Mouse (Mus musculus) liver, embryonic 16.5 days (tissue): Measurements from ENCODE around the gene Lgsn. TPM values are rescaled to one million over a fixed set of nuclear protein-coding genes. Genes with fewer than 3 reads are reported as not detected.

ENCODE experiments used
- ATAC-seq: fragments of 200-750 bp; cut with Nextera tagmentation; 2 replicates; pipeline ENCODE4 v1.8.0; 2017; ENCODE audit warnings: low read depth, mild to moderate bottlenecking, moderate number of reproducible peaks, moderate library complexity
- H3K27ac ChIP-seq: fragments of 300-500 bp; sonication (generic); 2 replicates; pipeline ENCODE4 v1.5.1; 2014; ENCODE audit warnings: mild to moderate bottlenecking, low read length
- H3K27me3 ChIP-seq: fragments of 300-500 bp; sonication (generic); 2 replicates; pipeline ENCODE4 v1.6.1; 2014; ENCODE audit warnings: low read depth, low read length, mixed read lengths; ENCODE audit not compliant: control insufficient read depth, insufficient read depth
- H3K36me3 ChIP-seq: fragments of 300-500 bp; sonication (generic); 2 replicates; pipeline ENCODE4 v1.6.1; 2014; ENCODE audit warnings: mild to moderate bottlenecking; ENCODE audit not compliant: control insufficient read depth, insufficient read depth
- H3K4me1 ChIP-seq: fragments of 300-500 bp; sonication (generic); 2 replicates; pipeline ENCODE4 v1.6.1; 2014; ENCODE audit warnings: low read depth, low read length, mixed read lengths; ENCODE audit not compliant: control insufficient read depth
- H3K4me2 ChIP-seq: fragments of 300-500 bp; sonication (generic); 2 replicates; pipeline ENCODE4 v1.6.1; 2014; ENCODE audit warnings: low read depth, low read length, mixed read lengths
- H3K4me3 ChIP-seq: fragments of 300-500 bp; sonication (generic); 2 replicates; pipeline ENCODE4 v1.5.1; 2014; ENCODE audit warnings: low read depth, mild to moderate bottlenecking, low read length
- H3K9ac ChIP-seq: fragments of 300-500 bp; sonication (generic); 2 replicates; pipeline ENCODE4 v1.6.1; 2014; ENCODE audit warnings: low read depth, low read length
- H3K9me3 ChIP-seq: fragments of 300-500 bp; sonication (generic); replicated peaks from 2 replicates; pipeline ENCODE4 v1.6.1; 2016; ENCODE audit warnings: low read length; ENCODE audit not compliant: control insufficient read depth
- WGBS: fragments of 180-500 bp; shearing (Covaris S2); extraction: QIAGEN DNeasy Blood & Tissue Kit; methylation state at CpG from one replicate; pipeline ENCODE4 v1.1.7; 2014; ENCODE audit not compliant: insufficient replicate concordance; 5-methylcytosine and 5-hydroxymethylcytosine counted together
- polyA plus RNA-seq: library from polyadenylated mRNA; unstranded; fragments of >200 nt; fragmentation: Nextera tagmentation; extraction: Ambion mirVana; gene quantifications from 2 replicates; pipeline ENCODE4 v1.2.1, GENCODE M21; 2015

Lgsn gene
- polyA plus RNA-seq, 1 experiment from 2014 or later: not detected

DNA sequence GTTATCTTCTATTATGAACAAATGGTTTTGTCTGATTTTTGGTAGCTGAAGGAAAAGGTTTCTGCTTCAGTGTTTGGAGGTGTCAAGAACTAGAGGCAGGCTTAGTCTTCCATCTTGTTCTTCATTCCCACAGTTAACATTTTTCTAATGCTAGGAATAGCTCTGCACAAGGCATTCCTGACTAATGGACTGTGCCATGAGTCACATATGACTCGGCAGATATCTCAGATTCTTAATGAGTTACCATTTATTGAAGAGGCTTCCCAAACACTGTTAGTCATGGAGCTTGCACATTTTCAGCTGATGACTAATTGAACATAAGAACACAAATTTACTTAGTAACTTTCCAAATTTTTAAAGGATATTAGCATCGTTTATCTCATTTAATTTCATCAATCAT lies 19.3 kb upstream of the Lgsn start:
- Histone ChIP-seq H3K27ac (no peak overlapping the region), H3K9me3 (no peaks in the 10 kb centered on the region), H3K27me3 (no peaks in the 10 kb centered on the region), H3K4me1 (no peaks in the 10 kb centered on the region), H3K9ac (no peak overlapping the region), H3K4me2 (no peak overlapping the region), H3K36me3 (no peaks in the 10 kb centered on the region), H3K4me3 (no peak overlapping the region)
- WGBS: 48% methylated on average over 2 of the region's 2 CpGs
- no peak for ATAC-seq

DNA sequence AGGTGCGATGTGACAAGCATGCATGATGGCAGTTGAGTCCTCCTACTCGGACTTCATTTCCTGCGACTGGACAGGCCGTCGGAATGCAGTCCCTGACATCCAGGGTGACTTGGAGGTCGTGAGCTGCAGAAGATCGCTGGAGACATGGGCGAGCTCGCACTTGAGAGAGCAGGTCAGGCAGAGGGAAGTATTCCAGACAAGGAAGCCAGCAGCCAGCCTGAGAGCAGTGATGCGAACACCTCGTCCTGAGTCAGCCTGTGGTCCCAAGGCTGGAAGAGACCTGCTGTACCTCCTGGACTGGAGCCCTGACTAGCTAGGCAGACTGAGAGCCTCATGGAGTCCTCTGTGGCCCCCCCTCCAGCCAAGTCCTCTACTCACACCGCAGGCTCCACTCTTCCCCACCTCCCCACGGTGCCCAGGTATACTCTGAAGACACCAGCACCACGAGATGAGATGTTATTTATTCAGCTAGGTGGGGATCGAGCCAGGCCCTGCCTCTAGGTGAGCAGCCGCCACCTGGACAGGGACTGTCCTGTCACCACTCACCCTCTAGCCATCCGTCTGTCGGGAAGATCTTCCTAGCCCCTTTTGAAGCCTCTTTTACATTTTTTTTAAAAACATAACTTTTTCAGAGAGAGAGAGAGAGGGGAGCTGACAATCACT lies 11.5 kb upstream of the Lgsn start:
- Histone ChIP-seq H3K4me2 (no peak overlapping the region), H3K9ac (no peak overlapping the region), H3K27me3 (no peaks in the 10 kb centered on the region), H3K4me3 (no peak overlapping the region), H3K27ac (no peak overlapping the region), H3K4me1 (no peaks in the 10 kb centered on the region), H3K36me3 (no peaks in the 10 kb centered on the region), H3K9me3 (no peaks in the 10 kb centered on the region)
- 62% methylated on average over 18 of the region's 18 CpGs for WGBS
- ATAC-seq: no peak

DNA sequence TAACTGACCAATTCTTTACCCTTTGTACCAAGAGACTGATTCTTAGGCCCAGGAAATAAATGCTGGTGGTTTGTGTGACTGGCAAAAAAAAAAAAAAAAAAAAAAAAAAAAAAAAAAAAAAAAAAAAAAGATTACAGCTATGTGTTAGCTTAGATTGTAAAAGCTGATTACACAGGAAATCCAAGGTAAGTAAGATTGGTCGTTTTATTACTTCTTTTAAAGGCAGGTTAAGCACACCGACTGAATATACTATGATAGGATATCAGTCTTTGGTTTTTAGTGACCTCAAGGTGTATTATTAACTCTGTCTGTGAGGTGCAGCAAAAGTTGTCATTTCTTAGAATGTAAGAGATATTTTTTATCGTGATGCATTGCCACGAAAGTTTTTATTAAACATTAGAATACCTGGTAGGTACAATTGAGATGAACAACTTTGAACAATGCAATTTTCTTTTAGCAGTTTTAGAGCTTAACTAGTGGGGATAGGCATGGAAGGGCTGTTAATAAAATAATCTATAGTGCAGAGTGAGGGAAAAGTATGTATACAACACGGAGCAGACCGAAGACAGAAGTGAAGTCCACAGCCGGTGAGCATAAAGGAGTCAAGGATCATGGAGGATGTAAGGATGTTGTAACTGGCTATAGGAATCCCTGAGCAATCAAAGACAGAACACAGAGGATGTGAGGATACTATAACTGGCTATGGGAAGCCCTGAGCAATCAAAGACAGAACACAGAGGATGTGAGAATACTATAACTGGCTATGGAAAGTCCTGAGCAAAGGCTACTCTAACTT lies 10.7 kb upstream of the Lgsn start:
- 75% methylated on average over 7 of the region's 7 CpGs for WGBS
- no peaks in the 10 kb centered on the region for H3K4me1 ChIP-seq

DNA sequence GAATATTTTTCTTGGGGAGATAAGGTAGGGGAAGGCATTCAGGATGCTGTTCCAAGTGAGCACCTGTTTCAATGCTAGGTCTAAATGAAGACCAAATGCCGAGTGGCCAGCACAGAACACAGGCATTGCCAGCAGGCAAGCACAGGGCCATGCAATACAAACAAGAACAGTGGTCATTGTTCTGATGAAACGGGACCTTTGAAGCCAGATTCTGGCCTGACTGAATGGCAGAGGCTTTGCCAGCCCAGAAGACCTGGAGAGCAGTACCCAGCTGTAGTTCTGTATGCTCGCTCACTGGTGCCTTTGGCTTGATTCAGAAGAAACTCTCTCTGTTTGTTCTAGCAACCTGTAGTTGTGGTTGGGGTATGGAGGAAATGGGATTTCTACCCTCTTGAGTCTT lies 800 bp upstream of the Lgsn start:
- no peak overlapping the region for H3K27ac ChIP-seq
- no peaks in the 10 kb centered on the region for H3K27me3 ChIP-seq
- ATAC-seq: no peak
- no peaks in the 10 kb centered on the region for H3K9me3 ChIP-seq
- H3K4me3 ChIP-seq: no peak overlapping the region
- H3K4me2 ChIP-seq: no peak overlapping the region
- WGBS: 46% methylated on average over 3 of the region's 3 CpGs
- no peaks in the 10 kb centered on the region for H3K36me3 ChIP-seq
- no peak overlapping the region for H3K9ac ChIP-seq
- no peaks in the 10 kb centered on the region for H3K4me1 ChIP-seq

More for the DNA sequence above, 10.7 kb upstream of the Lgsn start:
- ATAC-seq: no peak
- Histone ChIP-seq H3K27me3 (no peaks in the 10 kb centered on the region), H3K9me3 (no peaks in the 10 kb centered on the region), H3K4me3 (no peak overlapping the region), H3K9ac (no peak overlapping the region), H3K36me3 (no peaks in the 10 kb centered on the region), H3K4me2 (no peak overlapping the region), H3K27ac (no peak overlapping the region)

DNA sequence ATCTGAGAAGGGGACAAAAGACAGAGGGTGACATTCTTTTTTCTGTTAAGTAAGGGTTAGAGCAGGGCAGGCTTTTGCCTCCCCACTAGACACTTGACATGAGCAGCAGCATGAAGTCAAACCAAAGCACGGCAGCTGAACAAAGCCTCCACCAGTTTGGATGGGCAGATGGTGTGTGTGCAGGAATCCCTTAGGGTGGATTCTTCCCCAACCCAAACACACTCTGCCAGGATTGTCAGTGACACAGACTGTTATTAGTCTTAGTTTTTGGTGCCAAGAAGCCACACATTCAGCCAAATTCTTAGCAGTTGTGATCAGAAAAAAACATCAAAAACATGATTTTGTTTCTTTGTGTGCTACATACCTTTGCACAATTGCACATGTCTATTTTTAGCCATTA lies 2.1 kb downstream of the Lgsn start:
- Histone ChIP-seq H3K9ac (no peak overlapping the region), H3K9me3 (no peaks in the 10 kb centered on the region), H3K27me3 (no peaks in the 10 kb centered on the region), H3K4me3 (no peak overlapping the region), H3K27ac (no peak overlapping the region), H3K36me3 (no peaks in the 10 kb centered on the region), H3K4me1 (no peaks in the 10 kb centered on the region), H3K4me2 (no peak overlapping the region)
- WGBS: 59% methylated on average over 1 of the region's 1 CpGs
- no peak for ATAC-seq

DNA sequence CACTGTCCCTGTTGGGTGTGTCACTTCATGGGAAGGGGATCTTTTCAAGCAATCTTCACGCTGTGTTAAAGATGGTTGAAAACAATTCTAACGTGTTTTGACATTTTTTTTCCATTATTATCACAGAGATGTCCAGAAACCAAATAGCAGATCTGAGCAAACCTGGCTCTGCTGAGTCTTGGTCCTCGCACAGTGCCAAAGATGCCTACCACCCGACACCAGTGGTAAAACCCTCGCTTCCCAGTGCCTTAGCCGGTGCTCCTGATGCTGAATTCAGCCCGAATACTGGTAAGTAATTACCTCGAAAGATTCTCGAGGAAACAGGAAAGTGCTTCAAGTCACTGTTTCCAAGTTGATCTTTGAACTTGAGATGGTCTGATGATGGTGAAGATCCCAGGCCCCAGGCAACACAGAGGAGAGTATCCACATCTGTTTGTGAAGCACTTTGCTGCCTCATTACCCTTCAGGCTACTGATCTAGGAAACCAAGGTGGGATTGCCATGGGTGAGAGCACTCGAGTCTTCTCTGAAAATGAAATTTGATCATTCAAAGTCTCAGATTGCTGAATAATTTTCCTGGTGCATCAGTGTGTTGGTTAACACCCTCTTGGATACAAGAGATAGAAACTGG lies 14.2 kb downstream of the Lgsn start:
- Histone ChIP-seq H3K27ac (no peak overlapping the region), H3K4me1 (no peaks in the 10 kb centered on the region), H3K9me3 (no peaks in the 10 kb centered on the region), H3K27me3 (no peaks in the 10 kb centered on the region), H3K36me3 (no peaks in the 10 kb centered on the region), H3K9ac (no peak overlapping the region), H3K4me2 (no peak overlapping the region), H3K4me3 (no peak overlapping the region)
- WGBS: 61% methylated on average over 10 of the region's 10 CpGs
- no peak for ATAC-seq

DNA sequence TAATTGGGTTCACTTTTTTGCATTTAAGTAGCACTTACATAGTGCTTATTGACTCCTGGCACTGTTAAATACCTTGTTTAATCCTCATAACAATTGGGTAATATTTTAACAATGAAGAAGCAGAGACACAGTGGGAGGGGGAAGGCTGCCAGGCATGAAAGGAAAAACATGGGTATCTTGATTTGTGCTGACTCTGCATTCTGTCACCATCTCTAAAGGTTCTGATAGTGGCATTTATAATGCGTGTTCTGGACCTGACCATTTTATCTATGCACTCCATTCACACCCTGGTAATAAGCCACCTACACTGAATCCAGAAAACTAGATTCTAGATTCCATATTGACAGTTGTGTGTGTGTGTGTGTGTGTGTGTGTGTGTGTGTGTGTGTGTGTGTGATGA lies 19.4 kb downstream of the Lgsn start:
- Histone ChIP-seq H3K27me3 (no peaks in the 10 kb centered on the region), H3K9ac (no peak overlapping the region), H3K4me2 (no peak overlapping the region), H3K4me1 (no peaks in the 10 kb centered on the region), H3K27ac (no peak overlapping the region), H3K9me3 (no peaks in the 10 kb centered on the region), H3K36me3 (no peaks in the 10 kb centered on the region), H3K4me3 (no peak overlapping the region)
- no peak for ATAC-seq
- WGBS: 56% methylated on average over 1 of the region's 1 CpGs

DNA sequence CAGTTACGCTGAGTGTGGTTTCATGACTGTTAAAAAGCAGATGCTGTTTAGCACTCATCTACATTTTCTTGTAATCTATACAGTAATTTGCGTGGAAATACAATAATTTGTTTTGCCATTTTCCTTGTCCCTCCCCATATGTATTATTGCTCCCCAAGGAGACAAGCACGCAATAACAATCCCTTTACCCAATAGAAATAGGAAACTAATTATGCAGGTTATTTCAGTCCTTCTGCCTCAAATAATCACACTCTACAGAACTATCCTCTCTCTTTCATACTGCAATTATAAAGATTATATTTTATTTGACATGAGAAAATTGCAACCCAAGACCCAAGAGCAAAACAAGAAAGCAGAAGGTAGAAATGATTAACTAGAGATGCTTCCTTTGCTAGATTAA lies 20.8 kb downstream of the Lgsn start:
- 68% methylated on average over 3 of the region's 3 CpGs for WGBS
- Histone ChIP-seq H3K4me1 (no peaks in the 10 kb centered on the region), H3K36me3 (no peaks in the 10 kb centered on the region), H3K9me3 (no peaks in the 10 kb centered on the region), H3K9ac (no peak overlapping the region), H3K4me2 (no peak overlapping the region), H3K27ac (no peak overlapping the region), H3K4me3 (no peak overlapping the region), H3K27me3 (no peaks in the 10 kb centered on the region)
- ATAC-seq: no peak

DNA sequence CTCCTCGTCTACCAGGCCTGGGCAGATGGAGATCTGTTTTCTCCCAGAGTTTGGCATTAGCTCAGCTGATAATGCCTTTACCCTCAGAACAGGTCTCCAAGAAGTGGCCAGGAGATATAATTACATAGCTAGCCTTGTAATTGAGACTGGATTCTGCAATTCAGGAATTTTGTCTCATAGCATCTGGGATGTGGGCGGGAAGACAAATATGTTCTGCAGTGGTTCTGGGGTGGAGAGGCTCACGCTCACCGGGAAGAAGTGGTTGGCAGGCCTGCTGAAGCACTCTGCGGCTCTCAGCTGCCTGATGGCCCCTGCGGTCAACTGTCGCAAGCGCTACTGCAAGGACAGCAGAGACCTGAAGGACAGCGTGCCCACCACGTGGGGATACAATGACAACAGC lies 27.6 kb downstream of the Lgsn start:
- Histone ChIP-seq H3K27me3 (no peaks in the 10 kb centered on the region), H3K27ac (no peak overlapping the region), H3K36me3 (no peaks in the 10 kb centered on the region), H3K4me1 (no peaks in the 10 kb centered on the region), H3K4me2 (no peak overlapping the region), H3K9me3 (no peaks in the 10 kb centered on the region), H3K9ac (no peak overlapping the region), H3K4me3 (no peak overlapping the region)
- 68% methylated on average over 10 of the region's 10 CpGs for whole genome bisulfite sequencing
- no peak for ATAC-seq
